Mouse (Mus musculus): ENCODE results near the gene Catsperz. TPM values are rescaled to one million over a fixed set of nuclear protein-coding genes. Genes with fewer than 3 reads are reported as not detected.

The Catsperz gene
- polyA plus RNA-seq, 1 experiment from 2014 or later, result 0.53 TPM

- no peaks in the 10 kb centered on the region for H3K9me3 ChIP-seq (ENCODE audit: control insufficient read depth, low read length)
- peaks cover 20% of the 10 kb centered on the region for H3K27me3 ChIP-seq (ENCODE audit: control insufficient read depth, insufficient read depth, low read length)
- H3K4me2 ChIP-seq (ENCODE audit: low read length), result peak overlapping the region; percentile 46
- under 1% methylated on average over 20 of the region's 20 CpGs for WGBS
- DNase-seq (no peak), ATAC-seq (ENCODE audit: low FRiP score, low TSS enrichment) (no peak)
- H3K4me3 ChIP-seq (replicated peaks; ENCODE audit: low read depth, low read length), result peak overlapping the region; percentile 28
- H3K9ac ChIP-seq (replicated peaks; ENCODE audit: low read length), result no peak overlapping the region; the same call in 1 of the 2 replicates
- H3K36me3 ChIP-seq (ENCODE audit: control insufficient read depth, insufficient read depth, low read length), result no peaks in the 10 kb centered on the region
- H3K27ac ChIP-seq (replicated peaks; ENCODE audit: low read depth, low read length), result no peak overlapping the region
- peaks cover 12% of the 10 kb centered on the region for H3K4me1 ChIP-seq (ENCODE audit: control insufficient read depth, insufficient read depth, low read length)
Observed at GRCm38 (mm10) chr19:6969291-6969664, 44.1 kb upstream of the Catsperz start.

DNA sequence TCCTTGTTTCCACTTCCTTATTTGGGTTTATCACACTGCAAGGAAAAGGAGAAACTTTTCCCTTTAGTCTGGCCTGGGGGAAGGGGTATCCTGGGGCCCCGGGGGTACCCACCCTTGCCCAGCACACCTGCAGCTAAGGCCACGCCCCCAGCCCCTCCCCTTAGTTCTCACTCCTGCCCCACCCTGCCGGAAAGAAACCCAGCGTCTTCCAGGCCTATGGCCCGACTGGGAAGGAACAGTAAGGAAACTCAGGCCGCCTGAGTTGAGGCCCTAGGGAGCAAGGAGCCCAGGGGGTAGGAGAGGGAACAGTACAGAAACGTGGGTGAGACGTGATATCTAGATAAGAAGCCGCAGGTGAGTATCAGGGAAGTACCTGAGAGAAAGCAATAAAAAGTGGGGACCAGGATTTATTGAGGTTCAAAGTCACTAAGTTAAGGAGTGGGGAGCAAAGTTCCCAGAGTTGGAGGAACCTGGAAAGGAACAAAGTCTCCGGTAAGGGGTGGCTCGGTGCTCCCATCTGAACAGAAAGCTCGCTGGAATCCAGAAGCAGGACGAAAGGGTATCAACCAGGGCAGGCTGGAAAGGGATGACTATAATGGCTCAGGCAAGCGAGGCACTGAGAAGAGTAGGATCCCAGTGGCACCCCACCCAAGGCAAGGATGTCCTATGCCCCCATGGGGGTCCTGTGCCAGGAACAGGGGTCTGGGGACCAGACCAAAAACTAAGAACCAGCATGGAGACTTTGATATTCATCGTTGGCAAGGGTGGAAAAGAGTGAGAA is 43.5 kb upstream of the Catsperz start:
- H3K27ac ChIP-seq (replicated peaks; ENCODE audit: low read depth, low read length), result no peak overlapping the region
- no peaks in the 10 kb centered on the region for H3K36me3 ChIP-seq (ENCODE audit: control insufficient read depth, insufficient read depth, low read length)
- WGBS, result 15% methylated on average over 15 of the region's 15 CpGs
- ATAC-seq (ENCODE audit: low FRiP score, low TSS enrichment) (no peak), DNase-seq (no peak)
- H3K4me2 ChIP-seq (ENCODE audit: low read length), result peak overlapping the region; percentile 46
- H3K4me3 ChIP-seq (replicated peaks; ENCODE audit: low read depth, low read length), result peak overlapping the region; percentile 28
- no peaks in the 10 kb centered on the region for H3K9me3 ChIP-seq (ENCODE audit: control insufficient read depth, low read length)
- peaks cover 20% of the 10 kb centered on the region for H3K27me3 ChIP-seq (ENCODE audit: control insufficient read depth, insufficient read depth, low read length)
- H3K4me1 ChIP-seq (ENCODE audit: control insufficient read depth, insufficient read depth, low read length), result peaks cover 12% of the 10 kb centered on the region
- no peak overlapping the region for H3K9ac ChIP-seq (replicated peaks; ENCODE audit: low read length)

DNA sequence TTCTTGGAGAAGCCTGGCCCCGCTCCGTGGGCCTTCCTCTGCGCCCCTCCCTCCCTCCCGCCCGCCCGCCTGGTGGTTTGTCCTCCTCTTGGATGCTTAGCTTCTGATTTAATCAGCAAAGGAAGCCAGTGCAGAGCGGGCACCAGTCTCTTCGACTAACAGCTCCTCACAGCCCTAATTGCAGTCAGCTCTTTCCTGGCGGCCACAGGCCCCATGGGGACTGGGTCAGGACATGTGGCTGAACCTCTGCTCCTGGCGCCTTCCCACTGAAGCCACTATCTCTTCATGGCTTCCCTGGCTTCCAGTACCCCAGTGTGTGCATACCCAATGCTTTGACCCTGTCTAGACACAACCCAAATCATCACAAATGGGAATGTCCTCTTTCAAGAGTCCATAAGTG is 31.3 kb upstream of the Catsperz start:
- Histone ChIP-seq H3K4me3 (replicated peaks; ENCODE audit: low read depth, low read length) (no peak overlapping the region), H3K27me3 (ENCODE audit: control insufficient read depth, insufficient read depth, low read length) (no peaks in the 10 kb centered on the region), H3K27ac (replicated peaks; ENCODE audit: low read depth, low read length) (no peak overlapping the region), H3K9me3 (ENCODE audit: control insufficient read depth, low read length) (no peaks in the 10 kb centered on the region), H3K4me1 (ENCODE audit: control insufficient read depth, insufficient read depth, low read length) (peaks cover 13% of the 10 kb centered on the region), H3K36me3 (ENCODE audit: control insufficient read depth, insufficient read depth, low read length) (0 out of 2 replicates have a peak, but pooled peaks cover 4% of the 10 kb centered on the region), H3K9ac (replicated peaks; ENCODE audit: low read length) (no peak overlapping the region), H3K4me2 (ENCODE audit: low read length) (no peak overlapping the region)
- DNase-seq, result no peak
- no peak for ATAC-seq (ENCODE audit: low FRiP score, low TSS enrichment)
- WGBS, result 79% methylated on average over 10 of the region's 10 CpGs

- ATAC-seq (ENCODE audit: low FRiP score, low TSS enrichment) (no peak), DNase-seq (no peak)
- 88% methylated on average over 7 of the region's 7 CpGs for WGBS
- Histone ChIP-seq H3K9me3 (ENCODE audit: control insufficient read depth, low read length) (no peaks in the 10 kb centered on the region), H3K27ac (replicated peaks; ENCODE audit: low read depth, low read length) (no peak overlapping the region), H3K4me3 (replicated peaks; ENCODE audit: low read depth, low read length) (no peak overlapping the region), H3K4me2 (ENCODE audit: low read length) (no peak overlapping the region), H3K9ac (replicated peaks; ENCODE audit: low read length) (no peak overlapping the region), H3K36me3 (ENCODE audit: control insufficient read depth, insufficient read depth, low read length) (0 out of 2 replicates have a peak, but pooled peaks cover 4% of the 10 kb centered on the region), H3K27me3 (ENCODE audit: control insufficient read depth, insufficient read depth, low read length) (no peaks in the 10 kb centered on the region), H3K4me1 (ENCODE audit: control insufficient read depth, insufficient read depth, low read length) (peaks cover 13% of the 10 kb centered on the region)
Observed at GRCm38 (mm10) chr19:6955424-6955823, 30.2 kb upstream of the Catsperz start.

DNA sequence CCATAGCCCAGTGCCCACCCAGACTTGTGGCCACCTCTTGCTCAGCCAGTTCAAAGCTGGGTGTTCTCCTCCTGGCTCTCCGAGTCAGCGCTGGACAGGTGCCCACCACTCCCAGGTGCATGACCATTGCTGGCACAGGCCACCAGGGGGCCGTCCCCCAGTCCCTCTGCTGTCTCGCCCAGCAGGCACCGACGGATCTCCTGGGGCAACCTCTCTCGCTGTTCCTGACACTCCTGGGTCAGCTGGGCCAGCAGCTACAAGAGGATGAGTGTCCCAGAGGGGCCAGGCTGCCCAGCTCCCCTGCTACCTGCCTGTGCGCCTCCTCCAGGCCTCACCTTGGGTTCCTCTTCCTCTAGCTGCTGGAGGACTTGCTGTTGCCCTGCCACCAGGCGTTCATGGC is 28.9 kb upstream of the Catsperz start:
- no peak overlapping the region for H3K9ac ChIP-seq (replicated peaks; ENCODE audit: low read length)
- ATAC-seq (ENCODE audit: low FRiP score, low TSS enrichment) (no peak), DNase-seq (no peak)
- no peak overlapping the region for H3K4me3 ChIP-seq (replicated peaks; ENCODE audit: low read depth, low read length)
- H3K27me3 ChIP-seq (ENCODE audit: control insufficient read depth, insufficient read depth, low read length), result no peaks in the 10 kb centered on the region
- 0 out of 2 replicates have a peak, but pooled peaks cover 4% of the 10 kb centered on the region for H3K36me3 ChIP-seq (ENCODE audit: control insufficient read depth, insufficient read depth, low read length)
- peaks cover 20% of the 10 kb centered on the region for H3K4me1 ChIP-seq (ENCODE audit: control insufficient read depth, insufficient read depth, low read length)
- no peak overlapping the region for H3K27ac ChIP-seq (replicated peaks; ENCODE audit: low read depth, low read length)
- no peaks in the 10 kb centered on the region for H3K9me3 ChIP-seq (ENCODE audit: control insufficient read depth, low read length)
- H3K4me2 ChIP-seq (ENCODE audit: low read length), result no peak overlapping the region
- WGBS, result 60% methylated on average over 9 of the region's 9 CpGs

- Histone ChIP-seq H3K4me3 (replicated peaks; ENCODE audit: low read depth, low read length) (no peak overlapping the region; the same call in 1 of the 2 replicates), H3K9ac (replicated peaks; ENCODE audit: low read length) (peak overlapping the region; percentile 69; the same call in 1 of the 2 replicates), H3K27me3 (ENCODE audit: control insufficient read depth, insufficient read depth, low read length) (no peaks in the 10 kb centered on the region), H3K36me3 (ENCODE audit: control insufficient read depth, insufficient read depth, low read length) (0 out of 2 replicates have a peak, but pooled peaks cover 6% of the 10 kb centered on the region), H3K4me1 (ENCODE audit: control insufficient read depth, insufficient read depth, low read length) (peaks cover 20% of the 10 kb centered on the region), H3K9me3 (ENCODE audit: control insufficient read depth, low read length) (no peaks in the 10 kb centered on the region), H3K27ac (replicated peaks; ENCODE audit: low read depth, low read length) (peak overlapping the region; percentile 84), H3K4me2 (ENCODE audit: low read length) (peak overlapping the region; percentile 97)
- 34% methylated on average over 3 of the region's 3 CpGs for WGBS
- ATAC-seq (ENCODE audit: low FRiP score, low TSS enrichment), result no peak
- no peak for DNase-seq
Observed at GRCm38 (mm10) chr19:6952712-6953037, 27.5 kb upstream of the Catsperz start.

DNA sequence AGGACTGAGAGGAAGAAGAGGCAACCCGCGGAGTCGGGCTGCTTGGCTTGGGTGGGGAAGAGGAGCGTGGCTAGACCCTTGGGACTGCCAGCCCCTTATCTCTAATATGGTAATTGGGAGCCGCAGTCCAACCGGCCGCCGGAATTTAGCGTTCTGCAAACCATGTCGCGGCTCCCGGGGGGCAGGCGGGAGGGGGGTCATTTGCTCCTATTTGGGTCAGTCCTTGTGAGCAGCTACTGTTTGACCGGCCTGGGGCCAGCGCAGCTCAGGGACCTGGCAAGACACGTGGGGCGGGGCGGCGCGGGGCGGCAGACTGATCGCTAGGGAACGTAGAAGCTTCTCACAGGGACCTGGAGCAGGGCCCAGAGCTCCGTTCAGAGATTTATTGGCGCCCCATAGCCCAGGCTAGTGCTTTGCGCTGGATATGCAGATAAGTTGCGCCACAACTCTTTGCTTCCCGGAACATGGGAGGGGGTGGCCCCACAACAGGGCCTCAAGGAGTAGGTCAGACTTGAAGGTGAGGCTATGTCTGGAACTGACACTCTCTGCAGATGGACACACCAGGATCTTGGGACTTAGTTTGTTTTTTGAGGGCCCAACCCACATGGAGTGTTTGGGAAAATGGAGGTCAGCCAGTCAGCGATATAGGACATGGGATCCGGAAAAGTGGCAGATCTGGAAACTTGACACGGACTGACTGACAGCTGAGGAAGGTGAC is 27.0 kb upstream of the Catsperz start:
- H3K27ac ChIP-seq (replicated peaks; ENCODE audit: low read depth, low read length), result peak overlapping the region; percentile 84
- H3K9me3 ChIP-seq (ENCODE audit: control insufficient read depth, low read length), result no peaks in the 10 kb centered on the region
- H3K36me3 ChIP-seq (ENCODE audit: control insufficient read depth, insufficient read depth, low read length), result 0 out of 2 replicates have a peak, but pooled peaks cover 6% of the 10 kb centered on the region
- ATAC-seq (ENCODE audit: low FRiP score, low TSS enrichment) (peak; percentile 17; the same call in 1 of the 2 replicates), DNase-seq (peak; percentile 67)
- peaks cover 20% of the 10 kb centered on the region for H3K4me1 ChIP-seq (ENCODE audit: control insufficient read depth, insufficient read depth, low read length)
- H3K9ac ChIP-seq (replicated peaks; ENCODE audit: low read length), result peak overlapping the region; percentile 69
- peak overlapping the region; percentile 50 for H3K4me3 ChIP-seq (replicated peaks; ENCODE audit: low read depth, low read length)
- peak overlapping the region; percentile 97 for H3K4me2 ChIP-seq (ENCODE audit: low read length)
- WGBS, result 3% methylated on average over 31 of the region's 31 CpGs
- H3K27me3 ChIP-seq (ENCODE audit: control insufficient read depth, insufficient read depth, low read length), result no peaks in the 10 kb centered on the region

DNA sequence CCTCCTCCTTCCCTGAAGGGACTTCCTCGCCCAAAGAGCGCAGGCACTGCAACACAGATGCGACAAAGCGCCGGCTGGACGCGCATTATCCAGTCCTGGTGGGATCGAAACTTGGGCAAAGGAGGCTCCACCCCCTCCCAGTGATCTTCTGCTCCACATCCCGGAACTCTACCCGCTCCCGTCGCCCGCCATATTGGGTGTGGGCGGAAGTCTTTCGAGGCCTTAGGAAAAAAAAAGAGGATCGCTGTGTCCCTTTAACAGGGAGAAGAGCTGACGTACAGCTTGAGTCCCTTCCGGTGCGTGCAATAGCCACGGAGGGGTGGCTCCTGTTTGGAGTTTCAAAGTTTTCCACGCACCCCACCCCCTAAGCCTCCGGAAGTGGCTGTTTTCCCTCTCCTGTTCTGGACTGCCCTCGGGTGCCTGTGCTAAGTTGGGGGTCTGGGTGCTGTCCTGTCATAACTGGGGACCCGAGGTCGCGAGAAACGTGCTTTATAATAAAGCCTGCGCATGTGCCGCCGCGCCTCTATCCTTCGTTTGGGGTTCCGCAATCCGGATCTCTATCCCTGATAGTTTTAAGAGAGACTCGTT is 26.3 kb upstream of the Catsperz start:
- peak overlapping the region; percentile 97 for H3K4me2 ChIP-seq (ENCODE audit: low read length)
- 0 out of 2 replicates have a peak, but pooled peaks cover 6% of the 10 kb centered on the region for H3K36me3 ChIP-seq (ENCODE audit: control insufficient read depth, insufficient read depth, low read length)
- H3K4me1 ChIP-seq (ENCODE audit: control insufficient read depth, insufficient read depth, low read length), result peaks cover 20% of the 10 kb centered on the region
- ATAC-seq (ENCODE audit: low FRiP score, low TSS enrichment), result peak; percentile 79
- DNase-seq, result peak; percentile 95
- H3K9me3 ChIP-seq (ENCODE audit: control insufficient read depth, low read length), result no peaks in the 10 kb centered on the region
- H3K4me3 ChIP-seq (replicated peaks; ENCODE audit: low read depth, low read length), result peak overlapping the region; percentile 50
- H3K9ac ChIP-seq (replicated peaks; ENCODE audit: low read length), result peak overlapping the region; percentile 69
- under 1% methylated on average over 35 of the region's 35 CpGs for WGBS
- H3K27ac ChIP-seq (replicated peaks; ENCODE audit: low read depth, low read length), result peak overlapping the region; percentile 84
- no peaks in the 10 kb centered on the region for H3K27me3 ChIP-seq (ENCODE audit: control insufficient read depth, insufficient read depth, low read length)

All from midbrain, embryonic 14.5 days (tissue).